Mouse (Mus musculus) heart, embryonic 10.5 days (tissue): ENCODE measurements at regions not wholly inside any gene's neighbourhood (a gene's known extent, or its start where the extent isn't known, plus 50 kb on each side); places are given as distances from the start of the nearest gene placed in this dataset.

Experiments
- DNase-seq: peaks from one replicate; pipeline ENCODE4 v3.0.0-alpha.2; 2017; ENCODE audit warnings: low spot score
- H3K27ac ChIP-seq: fragments of 300-500 bp; sonication (generic); 2 replicates; pipeline ENCODE4 v1.5.1; 2016; ENCODE audit warnings: mild to moderate bottlenecking
- H3K27me3 ChIP-seq: fragments of 300-500 bp; sonication (generic); 2 replicates; pipeline ENCODE4 v1.6.1; 2016; ENCODE audit warnings: mild to moderate bottlenecking; ENCODE audit not compliant: poor library complexity, insufficient read depth, severe bottlenecking
- H3K36me3 ChIP-seq: fragments of 300-500 bp; sonication (generic); 2 replicates; pipeline ENCODE4 v1.6.1; 2016; ENCODE audit warnings: mild to moderate bottlenecking, moderate library complexity
- H3K4me1 ChIP-seq: fragments of 300-500 bp; sonication (generic); 2 replicates; pipeline ENCODE4 v1.6.1; 2016; ENCODE audit warnings: mild to moderate bottlenecking
- H3K4me3 ChIP-seq: fragments of 300-500 bp; sonication (generic); 2 replicates; pipeline ENCODE4 v1.5.1; 2016; ENCODE audit warnings: mild to moderate bottlenecking, moderate library complexity
- H3K9me3 ChIP-seq: fragments of 300-500 bp; sonication (generic); 2 replicates; pipeline ENCODE4 v1.6.1; 2016; ENCODE audit warnings: mild to moderate bottlenecking, moderate library complexity
- WGBS: fragments of 180-500 bp; shearing (Covaris S2); methylation state at CpG from one replicate; pipeline ENCODE4 v1.1.7; 2016; 5-methylcytosine and 5-hydroxymethylcytosine counted together

GRCm38 (mm10) chr2:105454353-105454752 lies 55.2 kb upstream of the Rcn1 start:
- no peaks in the 10 kb centered on the region for H3K27me3 ChIP-seq
- no peak for DNase-seq
- no peaks in the 10 kb centered on the region for H3K36me3 ChIP-seq
- H3K27ac ChIP-seq: peak overlapping the region; percentile 3; the same call in 1 of the 2 replicates
- peaks cover 6% of the 10 kb centered on the region; the same call in 1 of the 2 replicates for H3K4me1 ChIP-seq
- WGBS: 60% methylated on average over 2 of the region's 2 CpGs
- H3K9me3 ChIP-seq: no peaks in the 10 kb centered on the region
- H3K4me3 ChIP-seq: no peak overlapping the region

DNA sequence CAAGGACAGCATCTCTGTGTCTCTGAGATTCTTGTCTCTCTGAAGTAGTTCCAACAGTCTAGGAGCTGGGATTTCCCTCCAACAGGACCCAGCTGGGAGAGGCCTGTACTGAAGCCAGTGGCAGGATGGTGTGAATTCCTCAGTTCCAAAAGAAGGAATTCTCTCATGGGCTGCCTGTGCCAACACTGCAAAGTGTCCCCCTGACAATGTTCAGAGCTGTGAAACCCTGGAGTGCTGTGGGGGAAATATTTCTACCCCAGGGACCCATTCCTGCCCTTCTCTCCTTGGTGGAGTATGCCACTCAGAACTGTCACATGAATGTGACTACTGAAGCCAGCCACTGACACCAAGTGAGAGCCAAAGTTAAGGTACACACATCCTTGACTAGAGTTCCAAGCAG lies 55.7 kb upstream of the Rcn1 start:
- no peaks in the 10 kb centered on the region for H3K27me3 ChIP-seq
- no peak overlapping the region for H3K4me3 ChIP-seq
- no peaks in the 10 kb centered on the region for H3K36me3 ChIP-seq
- H3K4me1 ChIP-seq: peaks cover 6% of the 10 kb centered on the region; the same call in 1 of the 2 replicates
- no peak for DNase-seq
- H3K9me3 ChIP-seq: no peaks in the 10 kb centered on the region
- 0 out of 2 replicates have a peak overlapping the region, but pooled peaks have one; percentile 3 for H3K27ac ChIP-seq

DNA sequence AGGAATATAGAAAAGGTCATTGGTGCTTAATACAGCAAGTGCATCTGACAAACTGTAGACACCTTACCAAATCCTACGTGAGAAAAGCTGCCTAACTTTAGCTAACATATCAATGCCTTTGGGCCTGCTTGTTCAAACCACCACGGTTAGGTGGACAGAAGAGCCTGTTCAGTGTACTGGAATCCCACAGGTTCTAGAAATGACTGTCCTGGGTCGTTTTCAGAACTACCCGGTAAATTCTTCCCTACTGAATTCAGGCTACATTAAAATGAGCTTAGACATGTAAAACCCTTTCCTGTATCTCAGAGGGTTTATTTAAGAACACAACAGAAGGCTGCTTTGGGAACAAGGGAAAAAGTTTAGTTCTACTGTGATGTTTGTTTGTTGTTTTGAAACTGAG lies 59.5 kb upstream of the Rcn1 start:
- Histone ChIP-seq H3K27me3 (no peaks in the 10 kb centered on the region), H3K4me1 (peaks cover 6% of the 10 kb centered on the region; the same call in 1 of the 2 replicates), H3K27ac (no peak overlapping the region), H3K4me3 (no peak overlapping the region), H3K9me3 (no peaks in the 10 kb centered on the region), H3K36me3 (no peaks in the 10 kb centered on the region)
- no peak for DNase-seq
- WGBS: 77% methylated on average over 4 of the region's 4 CpGs

- no peaks in the 10 kb centered on the region for H3K27me3 ChIP-seq
- no peaks in the 10 kb centered on the region for H3K9me3 ChIP-seq
- DNase-seq: no peak
- WGBS: 66% methylated on average over 9 of the region's 9 CpGs
- H3K27ac ChIP-seq: no peak overlapping the region
- no peaks in the 10 kb centered on the region for H3K36me3 ChIP-seq
- H3K4me1 ChIP-seq: peaks cover under 1% of the 10 kb centered on the region; the same call in 1 of the 2 replicates
- no peak overlapping the region for H3K4me3 ChIP-seq
These were observed 60.4 kb upstream of the Rcn1 start for GRCm38 (mm10) chr2:105459512-105459911.

- Histone ChIP-seq H3K27me3 (no peaks in the 10 kb centered on the region), H3K27ac (no peak overlapping the region), H3K4me3 (no peak overlapping the region), H3K36me3 (no peaks in the 10 kb centered on the region), H3K9me3 (no peaks in the 10 kb centered on the region), H3K4me1 (no peaks in the 10 kb centered on the region)
- DNase-seq: no peak
- WGBS: 78% methylated on average over 6 of the region's 6 CpGs
These were observed 66.5 kb upstream of the Rcn1 start for GRCm38 (mm10) chr2:105465630-105466029.

- no peaks in the 10 kb centered on the region for H3K27me3 ChIP-seq
These were observed 69.8 kb upstream of the Rcn1 start for GRCm38 (mm10) chr2:105468930-105469329.

GRCm38 (mm10) chr2:105476028-105476677 lies 77.0 kb upstream of the Rcn1 start:
- no peaks in the 10 kb centered on the region for H3K36me3 ChIP-seq
- no peaks in the 10 kb centered on the region for H3K27me3 ChIP-seq
- DNase-seq: no peak
- no peak overlapping the region for H3K27ac ChIP-seq
- H3K9me3 ChIP-seq: no peaks in the 10 kb centered on the region
- 77% methylated on average over 7 of the region's 7 CpGs for WGBS
- H3K4me3 ChIP-seq: no peak overlapping the region
- H3K4me1 ChIP-seq: 0 out of 2 replicates have a peak, but pooled peaks cover 6% of the 10 kb centered on the region

More at GRCm38 (mm10) chr2:105468930-105469329, 69.8 kb upstream of the Rcn1 start:
- WGBS: 40% methylated on average over 5 of the region's 5 CpGs
- Histone ChIP-seq H3K36me3 (no peaks in the 10 kb centered on the region), H3K27ac (no peak overlapping the region), H3K4me1 (no peaks in the 10 kb centered on the region), H3K9me3 (no peaks in the 10 kb centered on the region), H3K4me3 (no peak overlapping the region)
- no peak for DNase-seq

- no peaks in the 10 kb centered on the region for H3K4me1 ChIP-seq
- H3K4me3 ChIP-seq: no peak overlapping the region
- no peaks in the 10 kb centered on the region for H3K36me3 ChIP-seq
- H3K9me3 ChIP-seq: no peaks in the 10 kb centered on the region
- H3K27ac ChIP-seq: no peak overlapping the region
- DNase-seq: no peak
- 73% methylated on average over 11 of the region's 11 CpGs for WGBS
- H3K27me3 ChIP-seq: no peaks in the 10 kb centered on the region; the same call in 1 of the 2 replicates
These were observed 83.0 kb upstream of the Rcn1 start for GRCm38 (mm10) chr2:105481990-105482592.

DNA sequence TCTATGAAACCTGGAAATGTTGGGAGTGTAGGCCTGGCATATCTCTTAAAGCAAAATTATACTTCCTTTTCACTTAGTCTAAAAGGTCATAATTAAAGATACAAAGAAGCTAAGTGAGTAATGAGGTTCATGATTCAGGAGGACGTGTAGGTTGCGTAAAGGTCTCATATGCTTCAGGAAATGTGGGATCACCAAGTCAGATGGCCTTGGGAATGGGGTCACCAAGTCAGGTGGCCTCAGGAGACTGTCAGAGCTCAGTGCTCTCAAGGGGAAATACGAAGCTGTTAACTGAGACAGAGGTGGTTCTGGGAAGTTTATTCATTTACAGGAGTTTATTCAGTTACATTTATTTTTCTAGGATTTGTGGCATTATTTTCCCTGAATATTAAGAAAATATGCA lies 85.4 kb upstream of the Rcn1 start:
- no peaks in the 10 kb centered on the region for H3K36me3 ChIP-seq
- no peaks in the 10 kb centered on the region for H3K4me1 ChIP-seq
- H3K9me3 ChIP-seq: no peaks in the 10 kb centered on the region
- no peaks in the 10 kb centered on the region; the same call in 1 of the 2 replicates for H3K27me3 ChIP-seq
- 72% methylated on average over 3 of the region's 3 CpGs for WGBS
- H3K4me3 ChIP-seq: no peak overlapping the region
- no peak overlapping the region for H3K27ac ChIP-seq
- DNase-seq: no peak

DNA sequence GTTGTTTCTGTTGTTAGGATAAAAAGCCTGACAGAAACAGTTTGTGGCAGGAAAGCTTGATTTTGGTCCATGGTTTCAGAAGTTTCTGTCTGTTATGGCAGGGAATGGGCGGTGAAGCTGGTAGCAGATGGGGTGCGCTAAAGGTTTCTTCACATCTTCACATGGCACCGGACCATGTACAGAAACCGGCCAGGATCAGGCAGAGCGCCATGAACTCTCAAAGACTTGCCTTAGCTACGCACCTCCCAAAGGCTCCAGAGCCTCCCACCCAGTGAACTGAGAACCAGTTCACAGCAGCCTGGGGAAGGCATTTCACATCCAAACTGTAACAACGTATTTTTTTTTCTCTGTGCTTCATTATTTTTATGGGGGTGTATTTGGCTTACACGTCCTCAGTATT lies 86.2 kb upstream of the Rcn1 start:
- Histone ChIP-seq H3K27me3 (no peaks in the 10 kb centered on the region; the same call in 1 of the 2 replicates), H3K27ac (no peak overlapping the region), H3K9me3 (no peaks in the 10 kb centered on the region), H3K4me3 (no peak overlapping the region), H3K36me3 (no peaks in the 10 kb centered on the region), H3K4me1 (no peaks in the 10 kb centered on the region)
- no peak for DNase-seq
- WGBS: 85% methylated on average over 8 of the region's 8 CpGs

- DNase-seq: no peak
- H3K4me1 ChIP-seq: no peaks in the 10 kb centered on the region
- no peak overlapping the region for H3K4me3 ChIP-seq
- no peaks in the 10 kb centered on the region for H3K9me3 ChIP-seq
- H3K27ac ChIP-seq: no peak overlapping the region
- WGBS: 80% methylated on average over 13 of the region's 13 CpGs
- H3K36me3 ChIP-seq: no peaks in the 10 kb centered on the region
- H3K27me3 ChIP-seq: no peaks in the 10 kb centered on the region
These were observed 96.7 kb upstream of the Rcn1 start for GRCm38 (mm10) chr2:105495796-105496195.

DNA sequence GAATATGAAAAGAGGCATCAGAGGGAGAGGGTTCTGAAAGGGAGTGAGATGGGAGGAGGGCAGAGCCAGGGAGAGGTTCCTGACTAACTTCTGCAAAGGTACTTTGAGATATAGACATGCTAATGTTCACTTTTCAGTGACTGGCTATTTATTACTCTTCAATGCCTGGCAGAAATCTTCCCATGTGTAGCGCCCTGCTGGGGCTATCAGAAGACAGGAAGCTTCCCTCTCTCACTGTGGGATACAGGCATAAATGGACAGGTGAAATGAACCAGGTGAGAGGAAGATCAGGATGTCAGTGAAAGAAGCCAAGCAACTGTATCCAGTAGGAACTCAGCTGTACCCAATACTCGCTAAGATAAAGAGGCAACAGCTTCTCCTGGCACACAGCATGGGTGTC lies 105.1 kb upstream of the Rcn1 start:
- Histone ChIP-seq H3K27me3 (0 out of 2 replicates have a peak, but pooled peaks cover under 1% of the 10 kb centered on the region), H3K4me1 (peaks cover 5% of the 10 kb centered on the region; the same call in 1 of the 2 replicates), H3K36me3 (no peaks in the 10 kb centered on the region), H3K4me3 (no peak overlapping the region), H3K9me3 (no peaks in the 10 kb centered on the region), H3K27ac (no peak overlapping the region)
- no peak for DNase-seq
- 56% methylated on average over 2 of the region's 2 CpGs for WGBS

DNA sequence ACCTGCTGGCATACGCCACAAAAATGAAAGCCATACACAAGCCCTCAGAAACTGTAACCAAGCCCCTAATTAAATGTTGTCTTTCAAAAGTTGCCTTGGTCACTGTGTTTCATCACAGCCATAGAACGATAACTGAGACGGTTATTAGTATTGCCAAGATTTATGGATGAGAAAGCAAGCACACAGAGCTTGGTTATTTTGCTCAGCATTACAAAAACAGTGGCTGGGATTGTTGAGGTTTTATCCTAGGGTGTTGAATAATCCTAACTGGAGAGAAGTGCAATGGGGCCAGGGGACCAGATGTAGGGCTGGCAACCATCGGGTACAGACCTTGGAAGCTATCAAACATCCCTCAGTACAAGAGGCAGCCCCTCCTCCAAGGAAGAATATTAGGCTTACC lies 106.4 kb upstream of the Rcn1 start:
- 87% methylated on average over 4 of the region's 4 CpGs for WGBS
- H3K27me3 ChIP-seq: 0 out of 2 replicates have a peak, but pooled peaks cover 6% of the 10 kb centered on the region
- no peak overlapping the region for H3K27ac ChIP-seq
- no peaks in the 10 kb centered on the region for H3K36me3 ChIP-seq
- no peak for DNase-seq
- no peaks in the 10 kb centered on the region for H3K9me3 ChIP-seq
- H3K4me1 ChIP-seq: peaks cover 5% of the 10 kb centered on the region; the same call in 1 of the 2 replicates
- H3K4me3 ChIP-seq: no peak overlapping the region
